Mouse (Mus musculus) brain, adult 10 weeks (tissue): ENCODE measurements around the gene Gm13057. TPM values are rescaled to one million over a fixed set of nuclear protein-coding genes. Genes with fewer than 3 reads are reported as not detected.

Experiments used
- polyA plus RNA-seq: library from polyadenylated mRNA; stranded (reverse); fragments of 350-450 nt; fragmentation: Illumina TruSeq; extraction: RNeasy Lipid Tissue Mini Kit (QIAGEN cat#74804); gene quantifications from one replicate; pipeline ENCODE4 v1.2.3, GENCODE M21; 2015; ENCODE audit warnings: low read depth, low replicate concordance

Gene Gm13057
- polyA plus RNA-seq: not detected

GRCm38 (mm10) chr4:143551400-143551799 is at the start of gene Gm13057, which contains the start of gene BC080695:
TSS of gene Gm13057 (plus strand) at chr4:143551709.
TSS of gene BC080695 (plus strand) at chr4:143551700.

DNA sequence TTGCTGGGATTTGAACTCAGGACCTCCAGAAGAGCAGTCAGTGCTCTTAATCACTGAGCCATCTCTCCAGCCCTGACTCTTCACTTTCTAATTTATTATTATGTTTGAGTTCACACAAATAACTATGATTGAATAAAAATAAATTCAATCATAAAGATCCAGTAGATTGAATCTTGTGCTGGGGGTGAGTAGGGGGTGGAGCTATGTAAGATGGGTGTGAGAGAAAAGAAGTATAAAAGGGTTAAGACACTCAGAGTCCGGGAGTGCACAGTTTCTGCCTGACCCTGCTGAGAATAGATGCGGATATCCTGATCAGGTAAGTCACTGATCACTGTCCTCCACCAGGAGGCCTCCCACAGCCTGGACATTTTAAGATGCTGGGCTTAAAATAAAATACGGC is 40.5 kb upstream of the Gm13057 start, which contains the start of gene Gm13043:
Gm13043 (plus strand) TSS at position 301 of the 400 bp plus-strand sequence.

DNA sequence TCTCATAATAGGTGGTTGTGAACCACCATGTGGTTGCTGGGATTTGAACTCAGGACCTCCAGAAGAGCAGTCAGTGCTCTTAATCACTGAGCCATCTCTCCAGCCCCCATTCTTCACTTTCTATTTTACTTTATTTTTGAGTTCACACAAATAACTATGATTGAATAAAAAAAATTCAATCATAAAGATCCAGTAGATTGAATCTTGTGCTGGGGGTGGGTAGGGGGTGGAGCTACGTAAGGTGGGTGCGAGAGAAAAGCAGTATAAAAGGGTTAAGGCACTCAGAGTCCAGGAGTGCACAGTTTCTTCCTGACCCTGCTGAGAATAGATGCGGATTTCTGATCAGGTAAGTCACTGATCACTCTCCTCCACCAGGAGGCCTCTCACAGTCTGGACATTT is 15.9 kb upstream of the Gm13057 start, which contains the start of gene Gm13040:
Gm13040 (plus strand) TSS at position 301 of the 400 bp plus-strand sequence.

Other genes starting within 250 kb of the Gm13057 start
- gene Lrrc38, start 202.0 kb upstream of the Gm13057 start, polyA plus RNA-seq: 3.2 TPM
- not detected for gene Pramel1, start 157.3 kb upstream of the Gm13057 start, polyA plus RNA-seq
- gene Pramef8, start 139.3 kb upstream of the Gm13057 start, polyA plus RNA-seq: 13.8 TPM
- gene Oog4, start 101.4 kb upstream of the Gm13057 start, polyA plus RNA-seq: not detected
- gene Gm13043, start 40.4 kb upstream of the Gm13057 start, polyA plus RNA-seq: not detected
- gene Gm13040, start 15.8 kb upstream of the Gm13057 start, polyA plus RNA-seq: not detected
- gene BC080695, start within 50 bp of the Gm13057 start, polyA plus RNA-seq: not detected
- gene Gm13083, start 63.3 kb downstream of the Gm13057 start, polyA plus RNA-seq: not detected
- gene Gm13088, start 105.5 kb downstream of the Gm13057 start, polyA plus RNA-seq: not detected
- not detected for gene Gm13089, start 151.0 kb downstream of the Gm13057 start, polyA plus RNA-seq
- gene Gm13078, start 167.7 kb downstream of the Gm13057 start, polyA plus RNA-seq: not detected
- gene Gm13023, start 237.6 kb downstream of the Gm13057 start, polyA plus RNA-seq: not detected